Mouse (Mus musculus) brain, embryonic 14.5 days (tissue): Measurements from ENCODE around the gene 2210408I21Rik.

Experiments used
- CTCF ChIP-seq: fragments of 200-500 bp; IDR thresholded peaks from 2 replicates; pipeline ENCODE4 v1.5.1; 2012; ENCODE audit warnings: inconsistent platforms, mild to moderate bottlenecking, moderate library complexity, borderline replicate concordance; ENCODE audit not compliant: insufficient read depth, insufficient read length; ENCODE audit errors: extremely low read depth
- POLR2A ChIP-seq: fragments of 200-500 bp; IDR thresholded peaks from 2 replicates; pipeline ENCODE4 v1.6.1; 2012; ENCODE audit warnings: mild to moderate bottlenecking, inconsistent platforms, borderline replicate concordance; ENCODE audit not compliant: poor library complexity, insufficient read depth, insufficient read length, severe bottlenecking; ENCODE audit errors: extremely low read depth

GRCm38 (mm10) chr13:77125159-77125558 lies 10.2 kb upstream of the 2210408I21Rik start:
- TF ChIP-seq CTCF, result no peak
- no peak for TF ChIP-seq POLR2A
